Mouse (Mus musculus) heart, embryonic 16.5 days (tissue): Measurements from ENCODE around the gene Baiap2l2. TPM values are rescaled to one million over a fixed set of nuclear protein-coding genes. Genes with fewer than 3 reads are reported as not detected.

Experiments
- ATAC-seq: fragments of 200-750 bp; cut with Nextera tagmentation; replicated peaks from 2 replicates; pipeline ENCODE4 v1.8.0; 2017; ENCODE audit warnings: moderate number of reproducible peaks; ENCODE audit not compliant: insufficient read depth, low FRiP score; ENCODE audit errors: extremely low read depth
- H3K27ac ChIP-seq: fragments of 300-500 bp; sonication (generic); 2 replicates; pipeline ENCODE4 v1.5.1; 2014; ENCODE audit warnings: mild to moderate bottlenecking, low read length, control low read depth, moderate library complexity
- H3K27me3 ChIP-seq: fragments of 300-500 bp; sonication (generic); 2 replicates; pipeline ENCODE4 v1.6.1; 2014; ENCODE audit warnings: low read length, mixed read lengths; ENCODE audit not compliant: control insufficient read depth, insufficient read depth
- H3K36me3 ChIP-seq: fragments of 300-500 bp; sonication (generic); 2 replicates; pipeline ENCODE4 v1.6.1; 2014; ENCODE audit not compliant: control insufficient read depth, insufficient read depth
- H3K4me1 ChIP-seq: fragments of 300-500 bp; sonication (generic); 2 replicates; pipeline ENCODE4 v1.6.1; 2014; ENCODE audit warnings: low read length, mixed read lengths; ENCODE audit not compliant: control insufficient read depth, insufficient read depth
- H3K4me2 ChIP-seq: fragments of 300-500 bp; sonication (generic); 2 replicates; pipeline ENCODE4 v1.6.1; 2014; ENCODE audit warnings: low read depth, mild to moderate bottlenecking, control low read depth, low read length
- H3K4me3 ChIP-seq: fragments of 300-500 bp; sonication (generic); 2 replicates; pipeline ENCODE4 v1.5.1; 2014; ENCODE audit warnings: mild to moderate bottlenecking, control low read depth, low read length
- H3K9ac ChIP-seq: fragments of 300-500 bp; sonication (generic); 2 replicates; pipeline ENCODE4 v1.6.1; 2014; ENCODE audit warnings: low read length, control low read depth
- H3K9me3 ChIP-seq: fragments of 300-500 bp; sonication (generic); replicated peaks from 2 replicates; pipeline ENCODE4 v1.6.1; 2016; ENCODE audit warnings: low read length; ENCODE audit not compliant: control insufficient read depth
- WGBS: fragments of 180-500 bp; shearing (Covaris S2); extraction: QIAGEN DNeasy Blood & Tissue Kit; methylation state at CpG from one replicate; pipeline ENCODE4 v1.1.7; 2014; 5-methylcytosine and 5-hydroxymethylcytosine counted together
- polyA plus RNA-seq: library from polyadenylated mRNA; unstranded; fragments of >200 nt; fragmentation: Nextera tagmentation; extraction: Ambion mirVana; gene quantifications from 2 replicates; pipeline ENCODE4 v1.2.1, GENCODE M21; 2015

The Baiap2l2 gene
- polyA plus RNA-seq, 1 experiment from 2014 or later = 17.3 TPM

DNA sequence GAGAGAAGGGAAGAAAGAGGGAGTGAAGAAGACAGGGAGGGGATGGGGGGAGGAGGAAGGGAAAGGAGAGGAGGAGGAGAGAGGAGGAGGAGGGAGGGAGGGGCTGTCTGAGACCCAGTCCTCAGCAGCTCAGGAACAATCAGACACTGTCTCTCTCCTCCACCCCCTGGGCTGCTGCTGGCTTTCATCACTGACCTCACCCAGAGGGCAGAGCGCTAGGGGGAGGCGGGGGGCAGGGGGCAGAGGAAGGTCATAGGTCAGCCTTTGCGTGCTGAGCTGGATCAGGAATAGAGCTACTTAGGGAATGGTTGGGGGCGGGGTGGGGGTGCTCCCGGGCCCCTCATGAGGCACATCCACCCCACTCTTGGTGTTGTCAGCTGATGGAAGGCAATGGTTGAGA lies 61.7 kb downstream of the Baiap2l2 start:
- Histone ChIP-seq H3K4me3 (no peak overlapping the region), H3K9me3 (no peaks in the 10 kb centered on the region), H3K4me2 (no peak overlapping the region), H3K36me3 (no peaks in the 10 kb centered on the region), H3K4me1 (peaks cover 3% of the 10 kb centered on the region; the same call in 1 of the 2 replicates), H3K27me3 (no peaks in the 10 kb centered on the region), H3K9ac (no peak overlapping the region), H3K27ac (no peak overlapping the region)
- WGBS = 18% methylated on average over 5 of the region's 5 CpGs
- no peak for ATAC-seq

DNA sequence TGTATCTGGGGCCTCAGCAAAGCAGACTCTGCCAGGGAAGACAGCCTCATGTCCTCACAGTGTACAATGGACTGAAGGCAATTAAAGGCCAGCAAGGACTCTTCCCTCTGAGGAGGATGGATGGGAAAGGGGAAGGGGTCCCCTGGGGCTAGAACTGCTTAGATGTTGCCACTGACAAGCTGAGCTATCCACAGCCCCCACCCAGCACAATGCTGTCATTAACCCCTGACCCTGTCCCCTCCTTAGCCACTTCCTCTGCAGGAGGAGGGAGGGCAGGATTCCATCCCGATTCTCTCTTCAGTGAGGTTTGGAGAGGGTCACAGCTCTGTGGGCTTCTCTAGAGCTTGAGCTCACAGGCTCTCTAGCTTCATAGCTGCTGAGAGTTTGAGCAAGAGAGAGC lies 65.8 kb downstream of the Baiap2l2 start:
- Histone ChIP-seq H3K4me1 (peaks cover 2% of the 10 kb centered on the region; the same call in 1 of the 2 replicates), H3K4me3 (no peak overlapping the region), H3K9ac (no peak overlapping the region), H3K36me3 (no peaks in the 10 kb centered on the region), H3K4me2 (no peak overlapping the region), H3K9me3 (no peaks in the 10 kb centered on the region), H3K27ac (no peak overlapping the region), H3K27me3 (no peaks in the 10 kb centered on the region)
- ATAC-seq = no peak
- 0% methylated on average over 1 of the region's 1 CpGs for WGBS

DNA sequence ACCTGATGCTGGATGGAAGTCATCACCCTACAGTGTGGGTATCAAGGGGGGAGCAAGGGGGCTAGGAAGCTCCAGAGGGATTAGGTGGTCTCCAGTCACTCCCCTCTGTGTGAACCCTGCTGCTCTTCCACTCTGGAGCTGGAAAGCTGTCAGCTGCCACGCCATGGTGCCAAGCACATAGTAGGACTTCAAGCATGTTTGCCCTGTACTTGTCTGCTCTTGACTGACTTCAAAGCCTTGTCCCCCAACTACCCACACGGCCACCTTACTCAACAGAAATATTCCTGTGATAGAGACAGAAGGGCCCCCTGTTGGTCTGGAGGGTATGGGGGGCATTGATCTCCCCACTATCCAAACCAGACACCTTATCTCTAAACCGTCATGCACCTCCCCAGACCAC lies 69.1 kb downstream of the Baiap2l2 start:
- no peak overlapping the region for H3K27ac ChIP-seq
- no peak overlapping the region for H3K4me2 ChIP-seq
- no peaks in the 10 kb centered on the region for H3K9me3 ChIP-seq
- no peak overlapping the region for H3K4me3 ChIP-seq
- H3K27me3 ChIP-seq = no peaks in the 10 kb centered on the region; the same call in 1 of the 2 replicates
- 0 out of 2 replicates have a peak, but pooled peaks cover 2% of the 10 kb centered on the region for H3K4me1 ChIP-seq
- no peak overlapping the region for H3K9ac ChIP-seq
- no peaks in the 10 kb centered on the region for H3K36me3 ChIP-seq
- ATAC-seq = no peak
- 51% methylated on average over 3 of the region's 3 CpGs for WGBS

- no peak for ATAC-seq
- H3K9me3 ChIP-seq = no peaks in the 10 kb centered on the region
- no peak overlapping the region for H3K9ac ChIP-seq
- no peak overlapping the region for H3K27ac ChIP-seq
- H3K4me3 ChIP-seq = no peak overlapping the region
- H3K4me1 ChIP-seq = peaks cover 5% of the 10 kb centered on the region; the same call in 1 of the 2 replicates
- H3K27me3 ChIP-seq = no peaks in the 10 kb centered on the region; the same call in 1 of the 2 replicates
- 62% methylated on average over 6 of the region's 6 CpGs for WGBS
- no peaks in the 10 kb centered on the region for H3K36me3 ChIP-seq
- no peak overlapping the region for H3K4me2 ChIP-seq
Measured at GRCm38 (mm10) chr15:79213591-79213990, 71.7 kb downstream of the Baiap2l2 start.

GRCm38 (mm10) chr15:79212750-79213446 lies 72.4 kb downstream of the Baiap2l2 start:
- ATAC-seq = no peak
- no peak overlapping the region for H3K27ac ChIP-seq

DNA sequence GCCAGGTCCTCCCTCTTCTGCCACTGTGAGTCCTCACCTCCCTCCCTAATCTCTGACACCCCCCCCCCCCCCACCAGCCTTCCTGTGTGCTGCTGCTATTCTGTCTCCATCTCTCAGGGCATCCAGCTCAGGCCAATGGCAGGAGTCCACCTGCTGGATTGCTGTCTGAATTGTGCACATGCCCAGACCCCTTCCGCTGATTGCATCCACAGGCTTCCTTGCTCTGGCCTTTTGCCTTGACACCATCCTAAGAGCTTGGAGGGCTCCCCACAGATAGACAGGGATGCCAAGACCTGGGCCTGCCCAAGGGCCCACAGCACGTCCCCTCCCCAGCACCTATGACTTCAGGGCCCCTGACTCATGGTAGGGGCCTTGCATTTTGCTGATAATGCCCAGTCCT lies 75.0 kb downstream of the Baiap2l2 start:
- H3K4me1 ChIP-seq = peaks cover 5% of the 10 kb centered on the region; the same call in 1 of the 2 replicates
- H3K36me3 ChIP-seq = no peaks in the 10 kb centered on the region
- H3K4me3 ChIP-seq = no peak overlapping the region
- no peak overlapping the region for H3K9ac ChIP-seq
- 64% methylated on average over 2 of the region's 2 CpGs for WGBS
- H3K9me3 ChIP-seq = no peaks in the 10 kb centered on the region
- H3K4me2 ChIP-seq = no peak overlapping the region
- ATAC-seq = no peak
- H3K27me3 ChIP-seq = no peaks in the 10 kb centered on the region; the same call in 1 of the 2 replicates
- H3K27ac ChIP-seq = no peak overlapping the region

More at GRCm38 (mm10) chr15:79212750-79213446, 72.4 kb downstream of the Baiap2l2 start:
- Histone ChIP-seq H3K9ac (no peak overlapping the region), H3K36me3 (no peaks in the 10 kb centered on the region), H3K4me2 (no peak overlapping the region), H3K4me1 (peaks cover 5% of the 10 kb centered on the region; the same call in 1 of the 2 replicates), H3K4me3 (no peak overlapping the region), H3K9me3 (no peaks in the 10 kb centered on the region), H3K27me3 (no peaks in the 10 kb centered on the region; the same call in 1 of the 2 replicates)
- WGBS = 88% methylated on average over 26 of the region's 26 CpGs

DNA sequence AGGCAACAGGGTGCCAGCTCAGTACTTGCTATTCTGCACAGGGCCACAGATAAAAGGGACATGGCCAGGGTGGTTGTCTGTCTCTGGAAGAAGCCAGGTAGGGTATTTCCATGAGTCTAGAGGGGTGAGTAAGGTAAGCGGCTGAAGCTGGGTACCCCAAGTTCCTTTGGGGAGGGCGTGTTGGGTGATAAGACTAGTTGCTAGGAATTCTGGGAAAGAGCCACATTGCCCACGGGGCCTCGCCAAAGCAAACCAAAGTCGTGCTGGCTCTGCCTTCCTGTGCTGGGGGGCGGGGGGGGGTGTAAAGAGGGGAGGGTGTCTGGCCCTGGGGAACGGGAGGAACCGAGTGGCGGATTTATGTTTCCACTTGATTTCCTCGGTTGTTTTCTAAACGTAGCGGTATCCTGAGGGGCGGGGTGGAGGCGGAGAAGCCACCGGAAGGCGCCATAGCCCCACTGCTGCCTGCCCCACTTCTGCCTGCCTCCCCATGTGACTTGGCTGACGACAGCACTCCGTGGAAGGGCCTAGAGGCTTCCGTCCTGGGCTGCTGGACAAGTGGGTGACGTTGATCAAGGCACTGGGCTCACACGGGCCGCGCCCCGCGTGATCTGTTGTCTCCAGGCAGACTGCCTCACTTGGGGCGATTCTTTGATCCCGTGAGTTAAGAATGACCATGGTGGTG lies 76.4 kb downstream of the Baiap2l2 start:
- H3K9ac ChIP-seq = no peak overlapping the region
- no peak overlapping the region for H3K27ac ChIP-seq
- H3K4me2 ChIP-seq = no peak overlapping the region
- no peaks in the 10 kb centered on the region; the same call in 1 of the 2 replicates for H3K27me3 ChIP-seq
- no peak overlapping the region for H3K4me3 ChIP-seq
- H3K9me3 ChIP-seq = no peaks in the 10 kb centered on the region
- no peak for ATAC-seq
- WGBS = 78% methylated on average over 27 of the region's 27 CpGs
- peaks cover 5% of the 10 kb centered on the region; the same call in 1 of the 2 replicates for H3K4me1 ChIP-seq
- H3K36me3 ChIP-seq = no peaks in the 10 kb centered on the region

DNA sequence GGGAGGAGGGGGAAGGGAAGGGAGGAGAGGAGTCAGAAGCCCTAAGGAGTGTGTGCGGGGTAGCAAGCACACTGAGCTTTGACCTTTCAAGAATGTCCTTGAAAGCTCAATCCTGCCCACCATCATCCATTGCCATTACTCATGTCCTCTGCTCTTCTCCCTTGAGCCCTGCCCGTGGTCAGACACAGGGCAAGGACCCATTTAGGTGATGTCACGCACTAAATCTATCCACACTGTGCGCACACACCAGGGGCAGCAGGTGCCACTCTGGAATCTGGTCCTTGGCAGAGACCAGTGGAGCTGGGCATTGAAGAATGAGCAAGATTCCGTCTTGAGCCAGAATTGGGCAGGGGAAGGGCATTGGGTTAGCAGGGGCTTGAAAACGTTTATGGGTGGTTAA lies 77.1 kb downstream of the Baiap2l2 start:
- peaks cover 5% of the 10 kb centered on the region; the same call in 1 of the 2 replicates for H3K4me1 ChIP-seq
- 73% methylated on average over 6 of the region's 6 CpGs for WGBS

More for the DNA sequence above, 77.1 kb downstream of the Baiap2l2 start:
- Histone ChIP-seq H3K27me3 (peaks cover 2% of the 10 kb centered on the region; the same call in 1 of the 2 replicates), H3K9me3 (no peaks in the 10 kb centered on the region), H3K9ac (no peak overlapping the region), H3K27ac (no peak overlapping the region), H3K4me2 (no peak overlapping the region), H3K36me3 (no peaks in the 10 kb centered on the region), H3K4me3 (no peak overlapping the region)
- ATAC-seq = no peak
